Mouse (Mus musculus) embryonic facial prominence, embryonic 13.5 days (tissue): ENCODE results near the gene Samd10. TPM values are rescaled to one million over a fixed set of nuclear protein-coding genes. Genes with fewer than 3 reads are reported as not detected.

Experiments used
- ATAC-seq: fragments of 200-750 bp; cut with Nextera tagmentation; 2 replicates; pipeline ENCODE4 v1.8.0; 2017; ENCODE audit warnings: low read depth; ENCODE audit not compliant: insufficient number of reproducible peaks, insufficient read depth, low FRiP score, low TSS enrichment
- H3K27ac ChIP-seq: fragments of 300-500 bp; sonication (generic); 2 replicates; pipeline ENCODE4 v1.5.1; 2015; ENCODE audit warnings: moderate library complexity, mild to moderate bottlenecking, inconsistent platforms
- H3K27me3 ChIP-seq: fragments of 300-500 bp; sonication (generic); 2 replicates; pipeline ENCODE4 v1.6.1; 2015; ENCODE audit warnings: mild to moderate bottlenecking, inconsistent platforms
- H3K36me3 ChIP-seq: fragments of 300-500 bp; sonication (generic); 2 replicates; pipeline ENCODE4 v1.6.1; 2015; ENCODE audit warnings: mild to moderate bottlenecking, inconsistent platforms
- H3K4me1 ChIP-seq: fragments of 300-500 bp; sonication (generic); 2 replicates; pipeline ENCODE4 v1.6.1; 2015; ENCODE audit warnings: inconsistent platforms
- H3K4me2 ChIP-seq: fragments of 300-500 bp; sonication (generic); 2 replicates; pipeline ENCODE4 v1.6.1; 2015; ENCODE audit warnings: moderate library complexity, mild to moderate bottlenecking, inconsistent platforms
- H3K4me3 ChIP-seq: fragments of 300-500 bp; sonication (generic); 2 replicates; pipeline ENCODE4 v1.5.1; 2015; ENCODE audit warnings: mild to moderate bottlenecking, inconsistent platforms
- H3K9ac ChIP-seq: fragments of 300-500 bp; sonication (generic); 2 replicates; pipeline ENCODE4 v1.6.1; 2015; ENCODE audit warnings: mild to moderate bottlenecking, inconsistent platforms
- H3K9me3 ChIP-seq: fragments of 300-500 bp; sonication (generic); 2 replicates; pipeline ENCODE4 v1.6.1; 2016; ENCODE audit warnings: inconsistent platforms
- WGBS: fragments of 180-500 bp; shearing (Covaris S2); methylation state at CpG from one replicate; pipeline ENCODE4 v1.1.7; 2015; ENCODE audit warnings: mixed read lengths; 5-methylcytosine and 5-hydroxymethylcytosine counted together
- polyA plus RNA-seq: library from polyadenylated mRNA; unstranded; fragments of >200 nt; fragmentation: Nextera tagmentation; extraction: Ambion mirVana; gene quantifications from 2 replicates; pipeline ENCODE4 v1.2.1, GENCODE M21; 2015

The Samd10 gene
- polyA plus RNA-seq, 1 experiment from 2014 or later = 10.4 TPM

DNA sequence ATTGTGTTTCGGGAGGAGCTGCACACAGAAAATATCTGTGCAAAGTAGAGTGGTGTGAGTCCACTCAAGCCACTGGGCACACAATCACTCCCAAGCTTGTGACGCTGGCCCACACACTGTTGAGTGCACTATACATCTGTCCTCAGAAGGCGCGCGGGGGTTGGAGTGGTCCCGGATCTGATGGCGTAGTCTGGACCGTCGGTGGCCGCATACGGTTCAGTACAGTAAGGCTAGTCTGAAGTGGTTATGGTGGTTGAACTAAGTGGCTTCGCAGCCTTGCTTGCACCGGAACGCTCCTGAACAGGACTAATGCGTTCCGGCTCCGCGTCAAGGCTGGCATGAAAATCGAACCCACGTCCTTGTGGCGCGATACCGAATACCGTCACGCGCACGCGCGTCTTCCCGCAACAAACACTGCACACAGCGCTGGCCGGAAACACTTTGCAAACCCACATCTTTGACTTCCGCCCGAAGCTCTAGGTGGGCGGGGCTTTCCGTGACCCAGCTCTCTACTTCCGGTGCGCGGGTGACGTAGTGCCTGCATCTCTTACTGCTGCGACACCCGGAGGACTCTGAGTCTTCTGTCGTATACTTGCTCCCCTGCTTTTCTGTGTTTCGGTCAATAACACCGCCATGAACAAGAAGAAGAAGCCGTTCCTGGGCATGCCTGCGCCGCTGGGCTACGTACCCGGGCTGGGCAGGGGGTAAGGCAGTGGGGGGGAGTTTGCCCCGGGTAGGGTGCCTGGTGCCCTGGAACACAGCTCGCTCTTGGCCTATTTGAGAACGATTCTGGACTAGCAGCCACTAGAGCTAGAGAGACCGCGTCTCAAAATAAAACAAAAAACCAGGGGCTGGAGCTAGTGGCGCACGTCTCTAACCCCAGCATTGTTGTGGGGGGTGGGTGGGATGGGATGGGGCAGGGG, 2.1 kb upstream of the Samd10 start:
- H3K4me1 ChIP-seq = peaks cover 35% of the 10 kb centered on the region
- ATAC-seq = peak; percentile 88
- peaks cover 30% of the 10 kb centered on the region for H3K27me3 ChIP-seq
- peak overlapping the region; percentile 86 for H3K27ac ChIP-seq
- peaks cover 4% of the 10 kb centered on the region; the same call in 1 of the 2 replicates for H3K36me3 ChIP-seq
- H3K4me2 ChIP-seq = peak overlapping the region; percentile 85
- peak overlapping the region; percentile 89 for H3K9ac ChIP-seq
- 1% methylated on average over 57 of the region's 57 CpGs for WGBS
- H3K9me3 ChIP-seq = no peaks in the 10 kb centered on the region
- peak overlapping the region; percentile 93 for H3K4me3 ChIP-seq

DNA sequence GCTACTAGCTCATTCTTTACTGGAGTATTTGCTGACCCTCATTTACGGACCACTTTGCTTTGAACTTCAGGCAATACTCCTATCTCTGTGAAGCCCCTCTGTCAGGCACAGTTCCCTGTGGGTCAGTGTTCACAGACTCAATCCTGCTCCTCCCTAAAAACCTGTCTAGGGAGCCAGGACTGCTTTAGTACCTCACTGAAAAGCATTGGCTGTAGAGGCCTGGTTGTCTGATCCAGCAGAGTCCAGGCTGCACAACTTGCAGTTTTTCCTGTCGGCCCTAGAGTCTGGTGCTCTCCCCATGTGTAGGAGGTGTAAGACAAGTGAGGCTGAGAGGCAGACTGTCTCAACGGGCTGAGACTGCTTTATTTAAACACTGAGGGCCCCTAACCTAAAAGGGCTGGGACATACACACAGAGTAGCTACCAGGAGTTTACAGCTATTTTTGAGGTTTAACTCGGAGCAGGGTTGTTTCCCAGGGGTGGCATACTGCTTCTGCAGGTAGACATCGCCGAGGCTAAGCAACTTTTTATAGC, 1.3 kb upstream of the Samd10 start:
- peak overlapping the region; percentile 85 for H3K4me2 ChIP-seq
- no peak for ATAC-seq
- no peaks in the 10 kb centered on the region for H3K36me3 ChIP-seq
- H3K4me3 ChIP-seq = peak overlapping the region; percentile 93
- no peaks in the 10 kb centered on the region for H3K9me3 ChIP-seq
- peaks cover 30% of the 10 kb centered on the region for H3K27me3 ChIP-seq
- peak overlapping the region; percentile 89 for H3K9ac ChIP-seq
- H3K4me1 ChIP-seq = peaks cover 35% of the 10 kb centered on the region
- no peak overlapping the region for H3K27ac ChIP-seq
- 61% methylated on average over 6 of the region's 6 CpGs for WGBS

DNA sequence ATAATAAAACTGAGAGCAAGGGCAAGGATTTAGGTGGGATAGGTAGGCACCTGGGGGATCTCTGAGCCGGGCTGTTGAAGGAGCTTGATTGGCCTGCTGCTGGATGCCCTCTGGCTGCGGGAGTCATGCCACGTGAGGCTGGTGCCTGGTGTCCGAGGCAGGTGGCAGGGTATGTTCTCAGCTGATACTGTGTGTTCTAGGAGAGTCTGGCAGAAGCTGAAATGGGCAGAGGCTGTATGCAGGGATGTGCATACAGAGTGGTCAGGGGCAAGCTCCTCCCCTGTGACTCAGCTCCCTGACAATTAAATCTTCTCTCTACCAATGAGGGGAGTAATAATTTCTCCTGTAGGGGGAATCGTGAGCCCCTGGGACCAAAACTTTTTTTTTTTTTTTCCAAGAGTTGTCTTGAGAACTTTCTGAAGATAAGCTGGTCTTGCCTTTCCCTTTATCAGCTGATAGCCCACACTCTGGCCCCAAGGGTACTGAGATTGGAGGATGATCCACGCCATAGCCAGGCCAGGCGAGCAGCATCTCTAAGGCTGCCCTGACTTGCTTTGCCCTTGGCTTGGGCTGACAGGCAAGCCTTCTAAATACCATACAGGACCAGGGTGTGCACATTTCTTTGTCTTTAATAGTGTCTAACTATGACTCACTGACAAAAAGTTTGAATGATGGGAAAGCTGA, 1.5 kb downstream of the Samd10 start:
- Histone ChIP-seq H3K4me1 (peaks cover 33% of the 10 kb centered on the region), H3K36me3 (no peaks in the 10 kb centered on the region), H3K9ac (no peak overlapping the region), H3K27me3 (peaks cover 30% of the 10 kb centered on the region), H3K9me3 (no peaks in the 10 kb centered on the region), H3K27ac (no peak overlapping the region), H3K4me2 (no peak overlapping the region), H3K4me3 (no peak overlapping the region)
- no peak for ATAC-seq
- WGBS = 65% methylated on average over 7 of the region's 7 CpGs

DNA sequence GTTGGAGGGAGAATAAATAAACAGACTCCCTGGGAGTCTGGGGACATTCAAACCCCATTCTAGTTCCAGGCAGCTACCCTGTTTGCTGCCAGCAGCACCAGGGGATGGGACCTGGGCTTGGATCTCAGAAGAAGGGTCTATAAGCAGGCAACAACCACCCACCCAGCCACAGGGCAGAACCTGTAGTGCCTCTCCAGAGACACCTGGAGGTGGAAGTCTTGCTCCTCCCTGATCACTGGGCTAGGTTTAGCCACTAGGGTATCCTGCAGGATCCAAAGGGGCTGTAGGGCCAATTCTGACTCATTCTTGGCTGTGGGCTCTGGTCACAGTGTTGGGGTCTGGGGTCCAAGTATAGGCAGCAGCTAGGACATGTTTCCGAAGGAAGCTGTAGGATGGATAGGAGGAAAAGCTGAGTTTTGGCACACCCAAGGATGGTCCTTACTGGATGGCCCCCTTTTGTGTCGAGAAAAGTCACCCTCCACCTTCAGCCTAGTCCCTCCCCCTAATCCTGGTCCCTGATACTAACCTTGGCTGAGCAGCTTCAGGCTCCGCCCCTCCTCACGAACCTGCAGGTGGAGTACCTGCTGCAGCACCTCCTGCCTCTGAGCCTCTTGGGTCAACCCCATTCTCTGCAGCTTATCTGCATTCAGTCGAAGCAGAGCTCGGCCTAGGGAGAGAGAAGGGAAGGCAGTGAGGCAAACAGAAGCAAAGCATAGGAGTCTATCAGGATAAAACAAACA, 2.6 kb downstream of the Samd10 start:
- Histone ChIP-seq H3K9me3 (no peaks in the 10 kb centered on the region), H3K4me1 (peaks cover 28% of the 10 kb centered on the region), H3K27ac (no peak overlapping the region), H3K4me3 (no peak overlapping the region), H3K9ac (no peak overlapping the region), H3K4me2 (no peak overlapping the region), H3K27me3 (peaks cover 30% of the 10 kb centered on the region), H3K36me3 (no peaks in the 10 kb centered on the region)
- 49% methylated on average over 6 of the region's 6 CpGs for WGBS
- no peak for ATAC-seq

DNA sequence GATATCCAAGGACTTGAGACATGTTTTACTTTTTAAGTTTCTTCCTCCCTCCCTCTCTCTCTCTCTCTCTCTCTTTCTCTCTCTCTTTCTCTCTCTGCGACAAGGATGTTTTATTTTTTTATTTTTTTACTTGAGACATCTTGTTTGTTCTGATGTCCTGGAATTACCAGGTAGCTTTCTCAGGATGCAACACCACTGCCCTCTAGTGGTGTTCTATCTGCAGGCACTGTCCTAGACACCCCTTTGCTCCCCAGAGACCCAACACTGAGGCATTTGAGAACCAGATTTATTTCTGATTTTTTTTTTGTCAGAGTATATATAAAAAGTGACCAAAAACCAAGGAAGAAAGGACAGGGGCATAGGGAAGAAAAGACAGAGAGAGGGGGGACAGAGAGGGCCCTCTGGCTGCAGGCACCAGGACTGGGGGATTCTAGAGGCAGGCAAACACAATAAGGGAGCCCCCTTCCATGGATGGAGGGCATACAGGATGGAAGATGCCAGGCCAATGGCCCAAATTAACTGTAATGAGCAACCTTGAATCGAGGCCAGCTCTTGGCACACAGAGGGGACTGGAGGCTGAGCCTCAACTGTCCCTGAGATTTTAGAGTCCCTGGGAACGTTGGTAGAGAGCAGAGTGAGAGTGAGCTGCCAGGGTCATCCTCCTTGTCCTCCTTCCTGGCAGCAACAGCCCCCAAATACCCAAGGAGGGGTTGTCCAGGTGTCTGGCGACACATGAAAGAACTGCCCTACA, 3.9 kb downstream of the Samd10 start:
- Histone ChIP-seq H3K36me3 (peaks cover 4% of the 10 kb centered on the region), H3K4me1 (peaks cover 30% of the 10 kb centered on the region), H3K9me3 (no peaks in the 10 kb centered on the region), H3K9ac (0 out of 2 replicates have a peak overlapping the region, but pooled peaks have one; percentile 12), H3K4me2 (no peak overlapping the region), H3K27ac (no peak overlapping the region), H3K4me3 (no peak overlapping the region), H3K27me3 (peaks cover 27% of the 10 kb centered on the region)
- WGBS = 66% methylated on average over 4 of the region's 4 CpGs
- ATAC-seq = no peak

DNA sequence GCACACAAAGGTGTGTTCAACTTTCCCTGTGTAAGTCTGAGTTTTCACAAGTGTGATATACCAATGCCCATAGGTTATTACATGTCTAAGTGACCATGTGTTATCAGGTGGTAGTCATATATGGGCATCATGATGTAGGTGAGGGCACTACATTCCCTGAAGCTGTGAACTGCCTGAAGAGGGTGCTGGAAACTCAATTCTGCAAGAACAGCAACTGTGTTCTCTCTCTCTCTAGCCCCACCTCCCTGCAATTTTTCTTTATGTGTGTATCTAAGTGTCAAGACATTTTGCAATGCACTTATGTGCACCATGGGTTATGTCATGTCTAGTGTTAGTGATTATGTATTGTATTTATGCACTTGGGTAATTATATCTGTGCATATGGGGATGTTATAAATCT, 5.1 kb downstream of the Samd10 start:
- no peak for ATAC-seq
- Histone ChIP-seq H3K4me3 (no peak overlapping the region), H3K27me3 (peaks cover 17% of the 10 kb centered on the region), H3K27ac (no peak overlapping the region), H3K36me3 (peaks cover 16% of the 10 kb centered on the region), H3K4me1 (peaks cover 26% of the 10 kb centered on the region), H3K9me3 (no peaks in the 10 kb centered on the region), H3K4me2 (no peak overlapping the region), H3K9ac (no peak overlapping the region)

DNA sequence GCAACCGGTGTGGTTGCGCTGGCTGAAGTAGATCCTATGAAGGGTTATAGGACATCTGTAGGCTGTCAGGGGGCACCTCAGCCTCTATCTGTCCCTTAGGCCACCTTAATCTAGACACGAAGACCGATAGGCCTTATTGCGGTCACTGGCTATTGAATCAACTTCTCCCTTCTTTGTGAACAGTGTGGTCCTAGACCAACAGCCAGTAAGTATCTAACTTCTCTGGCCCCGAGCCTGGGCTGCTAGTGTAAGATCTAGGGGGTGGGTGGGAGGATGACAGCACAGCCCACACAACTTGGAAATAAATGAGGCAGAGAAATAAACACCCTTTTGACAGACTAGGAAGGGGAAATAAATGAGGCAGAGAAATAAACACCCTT, 6.0 kb downstream of the Samd10 start:
- peak overlapping the region; percentile 88 for H3K4me2 ChIP-seq
- peak overlapping the region; percentile 97 for H3K4me3 ChIP-seq
- H3K27ac ChIP-seq = peak overlapping the region; percentile 84
- peak; percentile 17; the same call in 1 of the 2 replicates for ATAC-seq
- peak overlapping the region; percentile 96 for H3K9ac ChIP-seq
- no peaks in the 10 kb centered on the region for H3K9me3 ChIP-seq
- H3K27me3 ChIP-seq = peaks cover 8% of the 10 kb centered on the region
- peaks cover 25% of the 10 kb centered on the region for H3K36me3 ChIP-seq
- peaks cover 18% of the 10 kb centered on the region for H3K4me1 ChIP-seq
- 3% methylated on average over 6 of the region's 6 CpGs for WGBS

DNA sequence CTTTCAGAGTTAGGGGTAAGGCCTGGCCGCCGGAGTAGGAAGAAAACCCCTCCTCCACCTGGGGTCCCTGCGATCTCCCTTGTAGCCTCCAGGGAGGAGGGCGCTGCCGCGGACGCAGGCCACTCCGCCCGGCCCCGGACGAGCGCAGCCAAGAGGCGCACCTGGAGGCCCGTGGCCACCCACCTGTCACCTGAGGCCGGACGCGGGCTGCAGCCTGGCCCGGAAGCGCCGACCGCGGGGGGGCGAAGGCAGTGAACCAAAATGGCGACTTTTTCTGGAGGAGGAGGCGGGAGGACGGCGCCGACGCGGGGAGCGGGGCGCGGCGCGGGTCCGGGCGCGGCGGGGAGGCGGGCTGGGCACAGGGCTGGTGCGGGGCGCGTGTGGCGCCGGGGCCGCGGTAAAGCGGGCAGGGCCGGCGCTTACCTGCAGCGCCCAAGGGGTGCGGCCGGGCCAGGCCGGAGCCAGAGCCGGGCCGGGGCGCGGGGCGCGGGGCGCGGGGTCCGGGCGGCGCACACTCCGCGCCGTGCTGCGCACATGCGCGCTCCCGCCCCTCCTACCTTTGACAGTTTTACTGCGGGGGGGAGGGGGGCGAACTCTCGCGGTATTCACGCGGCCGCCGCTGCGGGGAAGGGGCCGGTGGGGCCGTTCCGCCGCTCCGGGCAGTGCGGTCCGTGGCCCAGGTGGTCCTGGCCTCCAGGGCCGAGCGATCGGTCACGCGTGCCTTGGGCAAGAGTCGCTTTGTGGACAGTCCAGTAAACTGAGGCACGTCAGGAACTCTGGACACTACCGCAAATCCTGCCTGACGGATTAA, 6.6 kb downstream of the Samd10 start, which contains the start of gene Zfp512b:
Gene Zfp512b (minus strand): TSS at position 573 of the 811 bp plus-strand sequence.
- under 1% methylated on average over 87 of the region's 97 CpGs for WGBS
- Histone ChIP-seq H3K36me3 (peaks cover 30% of the 10 kb centered on the region), H3K4me1 (peaks cover 18% of the 10 kb centered on the region), H3K4me2 (peak within 1 kb of the TSS; percentile 88), H3K27ac (peak within 1 kb of the TSS; percentile 84), H3K9me3 (no peaks in the 10 kb centered on the region), H3K9ac (peak within 1 kb of the TSS; percentile 96), H3K27me3 (peaks cover 2% of the 10 kb centered on the region; the same call in 1 of the 2 replicates), H3K4me3 (peak within 1 kb of the TSS; percentile 97)
- ATAC-seq = peak; percentile 77

DNA sequence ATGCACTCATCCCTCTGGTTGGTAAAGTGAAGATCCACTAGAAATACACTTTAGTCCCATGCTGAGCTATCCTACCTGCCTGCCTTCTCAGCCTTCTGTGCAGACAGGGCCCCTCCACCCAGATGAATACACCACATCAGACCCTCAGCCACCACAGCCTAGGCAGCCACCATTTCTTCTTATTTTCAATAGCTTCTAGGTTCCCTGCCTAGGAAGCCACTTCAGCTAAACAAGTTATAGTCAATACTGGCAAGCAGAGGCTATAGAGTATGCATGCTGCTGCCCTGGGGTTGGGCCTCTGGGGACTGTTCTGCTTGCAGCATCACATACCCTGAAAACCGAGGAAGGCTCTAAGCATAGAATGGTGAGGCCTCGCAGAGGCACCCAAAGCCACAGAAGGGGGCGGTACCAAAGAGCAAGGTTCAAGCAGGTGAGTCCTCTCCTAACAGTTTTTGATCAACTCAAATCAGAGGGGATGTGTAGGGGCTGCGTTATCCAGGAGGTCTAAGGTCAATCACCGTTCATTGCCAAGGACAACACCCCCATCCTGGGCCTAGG, 7.4 kb downstream of the Samd10 start, which contains the start of gene Prpf6:
Gene Prpf6 (plus strand): TSS at position 341 of the 558 bp plus-strand sequence.
- WGBS = 9% methylated on average over 5 of the region's 5 CpGs
- 0 out of 2 replicates have a peak, but pooled peaks have one; percentile 5 for ATAC-seq
- Histone ChIP-seq H3K36me3 (peaks cover 38% of the 10 kb centered on the region), H3K9me3 (no peaks in the 10 kb centered on the region), H3K4me2 (peak within 1 kb of the TSS; percentile 88), H3K27ac (peak within 1 kb of the TSS; percentile 84), H3K27me3 (no peaks in the 10 kb centered on the region), H3K4me1 (peaks cover 18% of the 10 kb centered on the region), H3K4me3 (peak within 1 kb of the TSS; percentile 97), H3K9ac (peak within 1 kb of the TSS; percentile 96)

DNA sequence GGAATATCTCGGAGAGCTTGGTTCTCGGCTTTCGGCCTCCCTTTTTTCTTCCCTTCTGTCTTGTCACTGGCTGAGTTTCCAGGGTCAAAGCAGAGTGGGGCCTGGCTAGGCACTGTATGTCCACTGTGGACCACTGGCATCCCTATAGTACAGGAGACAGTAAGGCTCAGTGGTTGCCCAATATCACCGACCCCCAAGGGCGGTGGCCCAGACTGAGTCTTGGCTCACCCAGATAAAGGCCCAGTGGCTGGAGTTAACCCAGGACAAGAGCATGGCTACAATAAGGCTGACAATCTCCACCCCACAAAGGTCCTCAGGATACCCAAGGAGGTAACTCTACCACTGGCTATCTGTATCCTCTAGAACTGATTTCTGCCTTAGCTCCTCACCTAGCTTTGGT, 8.5 kb downstream of the Samd10 start:
- Histone ChIP-seq H3K9ac (0 out of 2 replicates have a peak overlapping the region, but pooled peaks have one; percentile 96), H3K9me3 (no peaks in the 10 kb centered on the region), H3K27me3 (no peaks in the 10 kb centered on the region), H3K4me3 (no peak overlapping the region), H3K36me3 (peaks cover 50% of the 10 kb centered on the region), H3K4me1 (peaks cover 18% of the 10 kb centered on the region), H3K4me2 (peak overlapping the region; percentile 88; the same call in 1 of the 2 replicates), H3K27ac (no peak overlapping the region)
- WGBS = 92% methylated on average over 5 of the region's 5 CpGs
- no peak for ATAC-seq
